Mouse (Mus musculus) adrenal gland (tissue): ENCODE results near the gene Tspan4.

ENCODE experiments used
- intact Hi-C: fragments of 180-260 bp; cut with DNase I; formaldehyde crosslinking; loops from one replicate; pipeline ENCODE4 v1.15.1; 2025

Gene Tspan4

DNA sequence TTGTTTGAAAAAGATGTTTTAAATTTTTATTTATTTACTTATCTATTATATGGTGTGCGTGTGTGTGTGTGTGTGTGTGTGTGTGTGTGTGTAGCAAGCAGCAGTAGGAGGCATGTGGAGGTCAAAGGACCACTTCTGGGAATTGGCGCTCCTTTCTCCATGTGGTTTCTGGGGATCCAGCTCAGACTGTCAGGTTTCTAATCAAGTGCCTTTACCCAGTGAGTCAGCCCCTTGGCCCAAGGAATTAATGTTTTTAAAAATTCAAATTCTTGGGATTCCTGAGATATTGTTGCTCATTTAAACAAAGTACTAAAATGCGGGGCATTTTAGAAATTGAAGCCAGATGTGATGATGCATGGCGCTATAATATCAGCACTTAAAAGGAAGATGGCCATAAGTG, 66.6 kb downstream of the Tspan4 start:
- intact Hi-C loops = loop anchor here (5.0 kb wide), 1 partner anchor 66 kb away; no protein-coding TSS in a partner anchor

DNA sequence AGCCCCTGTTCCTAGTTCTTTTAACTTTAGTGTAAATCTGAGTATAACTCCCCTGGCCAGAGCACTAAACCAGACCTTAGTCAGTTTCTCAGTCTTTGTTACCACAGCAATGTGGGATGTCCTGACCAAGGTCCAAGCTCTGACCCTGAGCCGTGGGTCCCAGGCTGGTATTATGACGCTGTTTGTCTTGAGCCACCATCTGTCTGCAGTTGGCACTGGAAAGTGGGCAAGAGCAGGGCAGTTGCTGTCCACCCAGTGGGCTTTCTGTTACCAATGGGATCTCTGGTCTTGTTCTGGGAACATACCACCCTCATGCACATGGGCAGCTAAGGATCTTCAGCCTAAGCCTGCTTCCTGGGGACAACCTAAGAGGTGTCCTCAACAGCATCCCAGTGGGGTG, 67.5 kb downstream of the Tspan4 start:
- intact Hi-C loops = loop anchor here (5.0 kb wide), 1 partner anchor 65 kb away; no protein-coding TSS in a partner anchor
